Mouse (Mus musculus): Measurements from ENCODE around the gene Olfr68. TPM values are rescaled to one million over a fixed set of nuclear protein-coding genes. Genes with fewer than 3 reads are reported as not detected.
"Not testable (repeated sequence)": the region's sequence is repeated elsewhere in the genome, so short reads cannot be mapped to it uniquely, and the experiment has no call there.

The Olfr68 gene
- total RNA-seq, 2 experiments from 2014 or later, result not detected

DNA sequence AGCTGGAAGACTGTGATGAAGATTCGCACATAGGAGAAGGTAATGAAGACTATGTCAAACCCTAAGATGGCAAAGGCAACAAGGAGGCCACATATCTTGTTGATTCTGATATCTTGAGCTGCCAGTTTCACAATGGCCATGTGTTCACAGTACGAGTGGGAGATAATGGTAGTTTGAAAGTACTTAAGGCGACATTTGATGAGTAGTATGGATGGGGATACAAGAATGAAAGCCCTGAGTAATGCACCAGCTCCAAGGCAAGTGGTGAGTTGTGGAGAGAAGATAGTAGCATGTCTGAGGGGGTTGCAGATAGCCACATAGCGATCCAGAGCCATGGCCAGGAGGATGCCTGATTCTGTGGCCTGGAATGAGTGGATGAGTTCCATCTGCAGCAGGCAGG is 1.8 kb downstream of the Olfr68 start:
- DNase-seq (ENCODE audit: low spot score in 2 of 2); intact Hi-C loops (cut with DNase I): not testable (repeated sequence)

DNA sequence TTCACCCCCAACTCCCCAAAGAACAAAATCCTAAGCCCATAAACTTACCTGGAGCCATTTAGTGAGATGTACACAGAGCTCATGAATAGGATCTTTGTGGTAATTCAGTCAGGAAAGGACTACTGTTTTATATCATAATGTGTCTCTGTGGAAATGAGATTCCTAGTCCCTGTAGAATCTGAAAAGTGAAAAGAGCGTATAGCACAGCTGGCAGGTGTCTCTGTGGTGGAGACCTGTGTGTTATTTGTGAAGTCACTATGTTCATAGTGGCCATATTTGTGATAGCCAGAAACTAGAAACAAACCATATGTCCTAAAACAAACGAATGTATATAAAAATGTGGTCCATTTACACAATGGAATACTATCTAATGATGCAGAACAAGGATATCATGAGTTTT is 8.0 kb downstream of the Olfr68 start, which contains the start of gene Olfr69:
TSS of gene Olfr69 (minus strand) at position 101 of the 400 bp plus-strand sequence.
- intact Hi-C loops (cut with DNase I), result no loop called here
- DNase-seq (ENCODE audit: low spot score in 2 of 2), result no peak

DNA sequence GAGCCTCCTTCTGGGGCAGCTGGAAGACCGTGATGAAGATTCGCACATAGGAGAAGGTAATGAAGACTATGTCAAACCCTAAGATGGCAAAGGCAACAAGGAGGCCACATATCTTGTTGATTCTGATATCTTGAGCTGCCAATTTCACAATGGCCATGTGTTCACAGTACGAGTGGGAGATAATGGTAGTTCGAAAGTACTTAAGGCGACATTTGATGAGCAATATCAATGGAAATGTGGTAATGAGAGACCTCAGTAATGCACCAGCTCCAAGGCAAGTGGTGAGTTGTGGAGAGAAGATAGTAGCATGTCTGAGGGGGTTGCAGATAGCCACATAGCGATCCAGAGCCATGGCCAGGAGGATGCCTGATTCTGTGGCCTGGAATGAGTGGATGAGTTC is 11.8 kb downstream of the Olfr68 start:
- DNase-seq (ENCODE audit: low spot score in 2 of 2); intact Hi-C loops (cut with DNase I): not testable (repeated sequence)

DNA sequence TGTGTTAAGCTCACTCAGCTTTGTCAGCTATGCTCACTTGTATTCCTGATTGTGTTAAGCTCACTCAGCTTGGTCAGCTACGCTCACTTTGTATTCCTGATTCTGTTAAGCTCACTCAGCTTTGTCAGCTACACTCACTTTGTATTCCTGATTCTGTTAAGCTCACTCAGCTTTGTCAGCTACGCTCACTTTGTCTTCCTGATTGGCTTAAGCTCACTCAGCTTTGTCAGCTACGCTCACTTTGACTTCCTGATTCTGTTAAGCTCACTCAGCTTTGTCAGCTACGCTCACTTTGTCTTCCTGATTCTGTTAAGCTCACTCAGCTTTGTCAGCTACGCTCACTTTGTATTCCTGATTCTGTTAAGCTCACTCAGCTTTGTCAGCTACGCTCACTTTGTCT is 17.3 kb downstream of the Olfr68 start:
- DNase-seq (ENCODE audit: low spot score in 2 of 2); intact Hi-C loops (cut with DNase I): not testable (repeated sequence)

DNA sequence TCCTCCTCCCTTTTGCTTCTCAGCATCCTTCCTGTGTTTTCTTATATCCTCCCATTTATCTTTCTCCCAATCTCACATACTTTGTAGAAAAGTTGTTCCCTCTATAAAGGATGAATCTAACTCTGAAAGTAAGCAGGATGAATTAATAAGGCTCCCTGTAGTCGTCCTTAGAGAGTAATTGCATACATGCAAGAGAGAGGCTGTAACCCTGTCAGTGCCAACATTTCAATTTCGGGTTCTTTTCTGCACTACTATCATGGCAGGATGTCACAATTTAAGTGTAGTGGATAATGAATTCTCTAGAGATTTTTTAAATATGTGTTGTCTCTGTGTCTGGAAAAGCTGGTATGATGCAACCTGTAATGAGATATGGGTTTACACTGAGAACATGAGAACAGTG is 22.3 kb downstream of the Olfr68 start, which contains the start of gene Olfr630:
TSS of gene Olfr630 (minus strand) at position 101 of the 400 bp plus-strand sequence.
- intact Hi-C loops (cut with DNase I), result no loop called here
- DNase-seq (ENCODE audit: low spot score in 2 of 2), result no peak

DNA sequence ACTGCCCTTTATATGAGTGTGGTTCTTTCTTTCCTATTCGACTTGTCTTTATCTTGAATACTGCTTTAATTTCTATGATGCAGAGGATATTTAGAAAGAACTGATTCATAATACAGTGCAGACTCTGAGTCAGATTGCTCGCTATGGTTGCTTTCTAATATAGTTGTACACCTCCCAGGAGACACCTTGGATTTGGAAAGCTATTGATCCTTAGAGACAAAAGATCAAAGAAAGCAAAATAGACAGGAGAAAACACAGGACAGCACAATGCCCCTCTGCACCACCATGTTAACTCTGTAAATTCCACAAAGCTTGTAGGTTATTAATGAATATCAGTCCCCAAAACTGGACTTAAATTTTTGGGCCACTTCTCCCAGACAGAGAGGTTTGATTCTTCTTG is 34.7 kb downstream of the Olfr68 start, which contains the start of gene Olfr629:
TSS of gene Olfr629 (minus strand) at position 101 of the 400 bp plus-strand sequence.
- intact Hi-C loops (cut with DNase I), result no loop called here
- no peak for DNase-seq (ENCODE audit: low spot score in 2 of 2)

DNA sequence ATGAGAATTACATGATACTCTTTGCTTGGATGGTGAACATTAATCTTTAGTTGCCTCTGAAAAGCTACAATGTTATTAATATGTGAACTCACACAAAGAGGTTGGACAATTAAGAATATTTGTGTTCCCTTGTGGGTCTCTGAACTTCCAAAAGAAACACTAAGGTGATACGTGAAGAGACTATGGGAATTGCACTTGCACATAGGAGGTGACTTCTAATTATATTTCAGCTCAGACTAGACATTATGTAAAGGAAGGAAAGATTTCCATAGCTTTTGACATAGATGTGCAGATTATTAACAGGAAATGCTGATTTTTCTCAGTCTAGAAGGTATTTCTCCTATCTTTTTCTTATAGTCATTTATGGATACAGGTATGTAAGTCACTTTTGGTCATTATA is 49.4 kb downstream of the Olfr68 start, which contains the start of gene Olfr628:
TSS of gene Olfr628 (plus strand) at position 301 of the 400 bp plus-strand sequence.
- no peak for DNase-seq (ENCODE audit: low spot score in 2 of 2)
- intact Hi-C loops (cut with DNase I), result no loop called here

Other genes with a start within 250 kb of the Olfr68 start
- not detected for gene Olfr612, start 237.0 kb downstream of the Olfr68 start, total RNA-seq (2021)
- gene Olfr613, start 231.6 kb downstream of the Olfr68 start, total RNA-seq (2021), result not detected
- gene Olfr615, start 223.6 kb downstream of the Olfr68 start, total RNA-seq (2021), result not detected
- not detected for gene Olfr616, start 210.6 kb downstream of the Olfr68 start, total RNA-seq (2021)
- not detected for gene Olfr617, start 206.6 kb downstream of the Olfr68 start, total RNA-seq (2021)
- not detected for gene Olfr618, start 189.6 kb downstream of the Olfr68 start, total RNA-seq (2021)
- gene Olfr619, start 179.1 kb downstream of the Olfr68 start, total RNA-seq (2021), result not detected
- not detected for gene Olfr620, start 167.2 kb downstream of the Olfr68 start, total RNA-seq (2021)
- not detected for gene Olfr622, start 137.0 kb downstream of the Olfr68 start, total RNA-seq (2021)
- not detected for gene Olfr623, start 116.0 kb downstream of the Olfr68 start, total RNA-seq (2021)
- gene Olfr624, start 108.5 kb downstream of the Olfr68 start, total RNA-seq (2021), result under 1 TPM in 1 of 2 experiments, not detected in 1; 0.07 TPM
- gene Olfr625-ps1, start 97.0 kb downstream of the Olfr68 start, total RNA-seq (2021), result not detected
- not detected for gene Olfr243, start 65.0 kb downstream of the Olfr68 start, total RNA-seq (2021)
- not detected for gene Olfr628, start 49.3 kb downstream of the Olfr68 start, total RNA-seq (2021)
- gene Olfr629, start 34.8 kb downstream of the Olfr68 start, total RNA-seq (2021), result not detected
- not detected for gene Olfr630, start 22.4 kb downstream of the Olfr68 start, total RNA-seq (2021)
- gene Olfr69, start 8.1 kb downstream of the Olfr68 start, total RNA-seq (2021), result not detected
- gene Olfr67, start 12.1 kb upstream of the Olfr68 start, total RNA-seq (2021), result not detected
- gene Hbb-bt, start 34.3 kb upstream of the Olfr68 start, total RNA-seq (2021), result 10 to 100 TPM; 49.8 to 50.7 TPM
- 100 to 1,000 TPM; 365 to 420 TPM for gene Hbb-bs, start 48.4 kb upstream of the Olfr68 start, total RNA-seq (2021)
- not detected for gene Hbb-bh2, start 60.8 kb upstream of the Olfr68 start, total RNA-seq (2021)
- not detected for gene Hbb-bh1, start 63.5 kb upstream of the Olfr68 start, total RNA-seq (2021)
- not detected for gene Hbb-y, start 73.5 kb upstream of the Olfr68 start, total RNA-seq (2021)
- not detected for gene Olfr66, start 106.6 kb upstream of the Olfr68 start, total RNA-seq (2021)
- not detected for gene Olfr64, start 114.8 kb upstream of the Olfr68 start, total RNA-seq (2021)
- not detected for gene Olfr65, start 123.8 kb upstream of the Olfr68 start, total RNA-seq (2021)
- gene Olfr631, start 149.1 kb upstream of the Olfr68 start, total RNA-seq (2021), result not detected
- gene Olfr632, start 154.6 kb upstream of the Olfr68 start, total RNA-seq (2021), result under 1 TPM in 1 of 2 experiments, not detected in 1; 0.25 TPM
- gene Olfr633, start 164.7 kb upstream of the Olfr68 start, total RNA-seq (2021), result not detected
- gene Olfr635, start 191.5 kb upstream of the Olfr68 start, total RNA-seq (2021), result under 1 TPM; 0.02 to 0.07 TPM
- gene Olfr638, start 219.0 kb upstream of the Olfr68 start, total RNA-seq (2021), result not detected
- gene Olfr639, start 237.6 kb upstream of the Olfr68 start, total RNA-seq (2021), result under 1 TPM; 0.12 to 0.16 TPM
- gene Olfr640, start 245.9 kb upstream of the Olfr68 start, total RNA-seq (2021), result not detected

Measured in left cerebral cortex, postnatal 36 days (tissue).